Mouse (Mus musculus): Measurements from ENCODE around the gene Dock10. TPM values are rescaled to one million over a fixed set of nuclear protein-coding genes. Genes with fewer than 3 reads are reported as not detected.

Gene Dock10
- polyA plus RNA-seq, 1 experiment from 2014 or later, result 3.0 TPM

- no peak for ATAC-seq (ENCODE audit: low FRiP score)
- Histone ChIP-seq H3K9ac (no peak overlapping the region), H3K4me2 (no peak overlapping the region), H3K27me3 (no peaks in the 10 kb centered on the region), H3K4me3 (no peak overlapping the region), H3K36me3 (no peaks in the 10 kb centered on the region), H3K27ac (no peak overlapping the region), H3K9me3 (no peaks in the 10 kb centered on the region), H3K4me1 (replicated peaks) (no peaks in the 10 kb centered on the region)
Measured at GRCm38 (mm10) chr1:80720146-80720545, 38.2 kb downstream of the Dock10 start.

- H3K36me3 ChIP-seq, result no peaks in the 10 kb centered on the region
- H3K27me3 ChIP-seq, result no peaks in the 10 kb centered on the region
- no peaks in the 10 kb centered on the region for H3K4me1 ChIP-seq (replicated peaks)
- no peak for ATAC-seq (ENCODE audit: low FRiP score)
- no peak overlapping the region for H3K9ac ChIP-seq
- H3K9me3 ChIP-seq, result no peaks in the 10 kb centered on the region
- WGBS, result 92% methylated on average over 6 of the region's 6 CpGs
- H3K4me3 ChIP-seq, result no peak overlapping the region
- H3K4me2 ChIP-seq, result no peak overlapping the region
- H3K27ac ChIP-seq, result no peak overlapping the region
Measured at GRCm38 (mm10) chr1:80719436-80719835, 38.9 kb downstream of the Dock10 start.

GRCm38 (mm10) chr1:80718666-80719065, 39.7 kb downstream of the Dock10 start:
- no peak for ATAC-seq (ENCODE audit: low FRiP score)
- Histone ChIP-seq H3K9me3 (no peaks in the 10 kb centered on the region), H3K4me2 (no peak overlapping the region), H3K4me3 (no peak overlapping the region), H3K27ac (no peak overlapping the region), H3K27me3 (no peaks in the 10 kb centered on the region), H3K36me3 (no peaks in the 10 kb centered on the region), H3K9ac (no peak overlapping the region), H3K4me1 (replicated peaks) (no peaks in the 10 kb centered on the region)
- WGBS, result 92% methylated on average over 1 of the region's 1 CpGs

- Histone ChIP-seq H3K4me3 (no peak overlapping the region), H3K4me2 (no peak overlapping the region), H3K27me3 (no peaks in the 10 kb centered on the region), H3K9me3 (no peaks in the 10 kb centered on the region), H3K36me3 (no peaks in the 10 kb centered on the region), H3K9ac (no peak overlapping the region), H3K27ac (no peak overlapping the region), H3K4me1 (replicated peaks) (no peaks in the 10 kb centered on the region)
- 79% methylated on average over 3 of the region's 3 CpGs for WGBS
- no peak for ATAC-seq (ENCODE audit: low FRiP score)
Measured at GRCm38 (mm10) chr1:80715917-80716316, 42.4 kb downstream of the Dock10 start.

GRCm38 (mm10) chr1:80713920-80714319, 44.4 kb downstream of the Dock10 start:
- 95% methylated on average over 1 of the region's 1 CpGs for WGBS

GRCm38 (mm10) chr1:80710607-80711261, 47.6 kb downstream of the Dock10 start:
- WGBS, result 70% methylated on average over 8 of the region's 8 CpGs
- H3K4me3 ChIP-seq, result no peak overlapping the region
- no peak for ATAC-seq (ENCODE audit: low FRiP score)

More at GRCm38 (mm10) chr1:80713920-80714319, 44.4 kb downstream of the Dock10 start:
- Histone ChIP-seq H3K36me3 (no peaks in the 10 kb centered on the region), H3K4me2 (no peak overlapping the region), H3K27me3 (no peaks in the 10 kb centered on the region), H3K9me3 (no peaks in the 10 kb centered on the region), H3K27ac (no peak overlapping the region), H3K4me3 (no peak overlapping the region), H3K4me1 (replicated peaks) (no peaks in the 10 kb centered on the region), H3K9ac (no peak overlapping the region)
- no peak for ATAC-seq (ENCODE audit: low FRiP score)

GRCm38 (mm10) chr1:80710097-80710541, 48.2 kb downstream of the Dock10 start:
- WGBS, result 79% methylated on average over 5 of the region's 5 CpGs
- H3K9me3 ChIP-seq, result no peaks in the 10 kb centered on the region
- ATAC-seq (ENCODE audit: low FRiP score), result no peak

More at GRCm38 (mm10) chr1:80710607-80711261, 47.6 kb downstream of the Dock10 start:
- Histone ChIP-seq H3K9me3 (no peaks in the 10 kb centered on the region), H3K27me3 (no peaks in the 10 kb centered on the region), H3K9ac (no peak overlapping the region), H3K4me2 (no peak overlapping the region), H3K36me3 (no peaks in the 10 kb centered on the region), H3K4me1 (replicated peaks) (no peaks in the 10 kb centered on the region), H3K27ac (no peak overlapping the region)

GRCm38 (mm10) chr1:80709299-80709698, 49.0 kb downstream of the Dock10 start:
- Histone ChIP-seq H3K36me3 (no peaks in the 10 kb centered on the region), H3K27me3 (no peaks in the 10 kb centered on the region), H3K9ac (no peak overlapping the region), H3K4me1 (replicated peaks) (no peaks in the 10 kb centered on the region), H3K9me3 (no peaks in the 10 kb centered on the region), H3K4me3 (no peak overlapping the region), H3K4me2 (no peak overlapping the region), H3K27ac (no peak overlapping the region)
- ATAC-seq (ENCODE audit: low FRiP score), result no peak
- 78% methylated on average over 14 of the region's 14 CpGs for WGBS

More at GRCm38 (mm10) chr1:80710097-80710541, 48.2 kb downstream of the Dock10 start:
- Histone ChIP-seq H3K4me1 (replicated peaks) (no peaks in the 10 kb centered on the region), H3K27me3 (no peaks in the 10 kb centered on the region), H3K36me3 (no peaks in the 10 kb centered on the region), H3K4me3 (no peak overlapping the region), H3K4me2 (no peak overlapping the region), H3K9ac (no peak overlapping the region), H3K27ac (no peak overlapping the region)

- no peak overlapping the region for H3K4me3 ChIP-seq
- no peaks in the 10 kb centered on the region for H3K4me1 ChIP-seq (replicated peaks)
- no peak overlapping the region for H3K4me2 ChIP-seq
- H3K27me3 ChIP-seq, result no peaks in the 10 kb centered on the region
- H3K36me3 ChIP-seq, result no peaks in the 10 kb centered on the region
- no peaks in the 10 kb centered on the region for H3K9me3 ChIP-seq
- no peak for ATAC-seq (ENCODE audit: low FRiP score)
- no peak overlapping the region for H3K9ac ChIP-seq
- WGBS, result 100% methylated on average over 1 of the region's 1 CpGs
- no peak overlapping the region for H3K27ac ChIP-seq
Measured at GRCm38 (mm10) chr1:80703279-80703678, 55.0 kb downstream of the Dock10 start.

- Histone ChIP-seq H3K36me3 (no peaks in the 10 kb centered on the region), H3K9ac (no peak overlapping the region), H3K4me3 (no peak overlapping the region), H3K27ac (no peak overlapping the region), H3K27me3 (no peaks in the 10 kb centered on the region), H3K4me2 (no peak overlapping the region), H3K9me3 (no peaks in the 10 kb centered on the region), H3K4me1 (replicated peaks) (no peaks in the 10 kb centered on the region)
- 79% methylated on average over 1 of the region's 1 CpGs for WGBS
- ATAC-seq (ENCODE audit: low FRiP score), result no peak
Measured at GRCm38 (mm10) chr1:80676004-80676673, 82.2 kb downstream of the Dock10 start.

GRCm38 (mm10) chr1:80671730-80672129, 86.6 kb downstream of the Dock10 start:
- Histone ChIP-seq H3K27ac (no peak overlapping the region), H3K4me1 (replicated peaks) (no peaks in the 10 kb centered on the region), H3K9me3 (no peaks in the 10 kb centered on the region), H3K27me3 (no peaks in the 10 kb centered on the region), H3K9ac (no peak overlapping the region), H3K4me3 (no peak overlapping the region), H3K4me2 (no peak overlapping the region), H3K36me3 (no peaks in the 10 kb centered on the region)
- ATAC-seq (ENCODE audit: low FRiP score), result no peak
- WGBS, result 87% methylated on average over 3 of the region's 3 CpGs

GRCm38 (mm10) chr1:80671056-80671455, 87.3 kb downstream of the Dock10 start:
- Histone ChIP-seq H3K4me1 (replicated peaks) (no peaks in the 10 kb centered on the region), H3K27me3 (no peaks in the 10 kb centered on the region), H3K9ac (no peak overlapping the region), H3K9me3 (no peaks in the 10 kb centered on the region), H3K4me2 (no peak overlapping the region), H3K4me3 (no peak overlapping the region), H3K27ac (no peak overlapping the region), H3K36me3 (no peaks in the 10 kb centered on the region)
- no peak for ATAC-seq (ENCODE audit: low FRiP score)
- WGBS, result 81% methylated on average over 5 of the region's 5 CpGs

GRCm38 (mm10) chr1:80670387-80670786, 87.9 kb downstream of the Dock10 start:
- 87% methylated on average over 7 of the region's 7 CpGs for WGBS
- Histone ChIP-seq H3K4me3 (no peak overlapping the region), H3K36me3 (no peaks in the 10 kb centered on the region), H3K4me1 (replicated peaks) (no peaks in the 10 kb centered on the region), H3K4me2 (no peak overlapping the region), H3K27ac (no peak overlapping the region), H3K9ac (no peak overlapping the region), H3K9me3 (no peaks in the 10 kb centered on the region), H3K27me3 (no peaks in the 10 kb centered on the region)
- ATAC-seq (ENCODE audit: low FRiP score), result no peak

Data from hindbrain, embryonic 13.5 days (tissue).